Mouse (Mus musculus) embryonic stem cell, embryonic (primary cell): ENCODE data around the gene Slco1a5.
"Not testable (repeated sequence)": the region's sequence is repeated elsewhere in the genome, so short reads cannot be mapped to it uniquely, and the experiment has no call there.

Experiments
- CTCF ChIA-PET, 4 experiments: fragments of 300-600 bp in 2 of 4; fragments of 350-600 bp in 2 of 4; sonication (Branson Sonifier 250); formaldehyde crosslinking; loops; one replicate each; lab custom pipeline; 2022; ENCODE audit warnings: inconsistent platforms in 2 of 4; lab: Charles Lee
- POLR2A ChIA-PET, 4 experiments: fragments of 300-600 bp in 2 of 4; fragments of 350-600 bp in 2 of 4; sonication (Branson Sonifier 250); formaldehyde crosslinking; loops; one replicate each; lab custom pipeline; 2022; ENCODE audit warnings: antibody characterized with exemption in 4 of 4, inconsistent platforms in 1 of 4; lab: Charles Lee

The Slco1a5 gene

GRCm38 (mm10) chr6:142326598-142326997, 3.8 kb upstream of the Slco1a5 start:
- ChIA-PET CTCF (interaction anchor here in 2 of 4 experiments (0.6 to 0.7 kb wide), 2 partner anchors 875 to 887 kb away, joined by 4 to 5 read pairs; no protein-coding TSS in a partner anchor), POLR2A (interaction anchor here in 1 of 4 experiments (1.3 kb wide), 1 partner anchor 19 kb away, joined by 5 read pairs; the partner anchor contains the start of gene Pyroxd1)

DNA sequence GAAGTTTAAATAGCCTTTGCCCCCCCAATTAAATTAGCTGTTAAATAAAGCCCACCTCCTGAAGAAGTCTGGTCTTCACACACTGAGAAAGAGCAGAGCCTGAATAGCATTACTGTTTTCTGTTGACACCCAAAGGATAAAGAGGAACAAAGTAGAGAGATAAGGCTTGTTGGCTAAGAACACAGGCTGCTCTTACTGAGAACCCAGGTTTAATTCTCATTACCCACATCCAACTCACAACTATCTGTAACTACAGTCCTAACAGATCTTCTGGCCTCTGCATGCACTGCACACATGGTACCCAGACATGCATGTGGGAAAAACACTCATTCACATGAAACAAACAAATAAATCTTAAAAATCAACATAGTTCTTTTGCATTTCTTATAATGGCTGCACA, 5.7 kb downstream of the Slco1a5 start:
- POLR2A ChIA-PET = no interaction called here
- CTCF ChIA-PET = no interaction called here

GRCm38 (mm10) chr6:142314285-142314684, 8.5 kb downstream of the Slco1a5 start:
- CTCF ChIA-PET = interaction anchor here in 1 of 4 experiments (0.6 kb wide), 1 partner anchor 29 kb away, joined by 5 read pairs; no protein-coding TSS in a partner anchor
- POLR2A ChIA-PET = no interaction called here

DNA sequence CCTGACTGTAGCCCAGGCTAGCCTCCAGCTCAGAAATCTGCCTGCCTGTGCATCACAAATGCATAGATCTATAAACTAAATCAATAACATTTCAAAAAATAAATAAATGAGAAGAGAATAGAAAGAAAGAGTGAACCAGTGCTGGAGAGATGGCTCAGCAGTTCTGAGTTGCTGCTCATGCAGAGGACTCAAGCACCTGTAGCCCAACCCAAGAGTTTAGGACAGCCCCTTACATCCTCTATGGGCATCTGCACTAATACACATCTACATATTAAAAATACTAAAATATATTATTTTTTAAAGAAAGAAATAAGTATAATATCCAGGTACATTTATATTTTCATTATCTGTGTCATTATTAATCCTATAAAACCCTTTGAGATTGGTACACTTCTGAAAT, 17.7 kb downstream of the Slco1a5 start:
- POLR2A ChIA-PET = no interaction called here
- CTCF ChIA-PET = no interaction called here

- ChIA-PET POLR2A (no interaction called here), CTCF (no interaction called here)
Observed at GRCm38 (mm10) chr6:142298098-142298497, 24.7 kb downstream of the Slco1a5 start, which contains the start of gene Iapp. TSS of gene Iapp (plus strand) at chr6:142298423.

- POLR2A ChIA-PET = no interaction called here
- CTCF ChIA-PET = no interaction called here
Observed at GRCm38 (mm10) chr6:142289413-142290118, 33.2 kb downstream of the Slco1a5 start.

- ChIA-PET CTCF (no interaction called here), POLR2A (no interaction called here)
Observed at GRCm38 (mm10) chr6:142275721-142276442, 46.9 kb downstream of the Slco1a5 start.

DNA sequence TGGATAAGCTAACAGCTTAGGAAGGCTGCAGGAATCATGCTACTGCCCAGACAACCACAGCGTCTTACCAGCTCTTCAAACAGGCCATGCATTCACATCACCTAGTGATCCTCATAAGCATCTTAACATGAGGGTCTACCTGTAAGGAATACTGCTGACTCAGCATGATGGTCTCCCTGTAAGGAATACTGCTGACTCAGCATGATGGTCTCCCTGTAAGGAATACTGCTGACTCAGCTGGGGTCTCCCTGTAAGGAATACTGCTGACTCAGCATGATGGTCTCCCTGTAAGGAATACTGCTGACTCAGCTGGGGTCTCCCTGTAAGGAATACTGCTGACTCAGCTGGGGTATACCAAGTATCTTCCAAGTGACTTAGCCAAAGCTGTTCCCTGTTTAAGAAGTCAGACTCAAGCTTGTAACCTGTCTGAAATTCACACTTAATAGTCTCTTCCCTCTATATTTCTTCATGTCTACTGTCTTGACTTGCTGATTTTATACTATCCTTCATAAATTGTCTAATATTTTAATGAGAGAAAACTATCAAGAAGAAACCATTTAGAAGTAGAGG, 72.0 kb downstream of the Slco1a5 start:
- POLR2A ChIA-PET, CTCF ChIA-PET: not testable (repeated sequence)

- ChIA-PET POLR2A (no interaction called here), CTCF (no interaction called here)
Observed at GRCm38 (mm10) chr6:142245065-142245464, 77.7 kb downstream of the Slco1a5 start.

DNA sequence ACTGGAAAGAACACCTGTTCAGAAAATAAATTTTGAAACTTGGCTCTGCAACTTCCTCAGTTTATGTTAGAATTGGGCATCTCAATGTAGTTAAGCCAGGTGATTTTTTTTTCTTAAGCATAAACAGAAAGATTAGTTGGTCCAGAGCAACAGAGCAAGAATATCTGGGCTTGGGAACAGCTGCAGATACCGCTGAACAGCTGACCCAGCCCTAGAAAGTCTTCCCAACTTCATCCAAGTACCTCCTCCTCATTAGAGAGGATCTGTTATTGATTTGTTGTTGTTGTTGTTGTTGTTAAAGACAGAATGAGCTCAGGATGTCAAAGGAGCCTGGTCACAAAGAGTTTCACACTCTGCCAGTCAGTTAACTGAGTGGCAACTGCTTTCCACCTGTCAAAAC, 83.3 kb downstream of the Slco1a5 start:
- ChIA-PET POLR2A (interaction anchor here in 1 of 4 experiments (0.6 kb wide), 1 partner anchor 17 kb away, joined by 3 read pairs; no protein-coding TSS in a partner anchor), CTCF (no interaction called here)

DNA sequence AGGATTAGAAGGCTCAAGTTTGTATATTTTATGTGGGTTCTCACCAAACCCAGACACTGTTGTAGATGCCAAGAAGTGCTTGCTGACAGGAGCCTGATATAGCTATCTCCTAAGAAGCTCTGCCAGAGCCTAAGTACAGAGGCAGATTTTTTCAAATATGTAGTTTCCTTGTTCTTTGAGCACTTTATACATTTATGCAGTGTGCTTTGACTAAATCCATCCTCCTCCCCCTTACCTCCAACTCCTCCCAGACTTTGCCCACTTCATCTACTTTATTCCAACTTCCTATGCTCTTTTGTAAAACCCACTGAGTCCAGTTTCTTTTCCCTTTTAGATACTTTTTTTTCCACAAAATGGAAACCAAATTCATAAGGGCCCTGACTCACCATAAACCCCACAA, 102.6 kb downstream of the Slco1a5 start:
- ChIA-PET POLR2A (no interaction called here), CTCF (no interaction called here)

- ChIA-PET CTCF (no interaction called here), POLR2A (no interaction called here)
Observed at GRCm38 (mm10) chr6:142211821-142212220, 111.0 kb downstream of the Slco1a5 start.

DNA sequence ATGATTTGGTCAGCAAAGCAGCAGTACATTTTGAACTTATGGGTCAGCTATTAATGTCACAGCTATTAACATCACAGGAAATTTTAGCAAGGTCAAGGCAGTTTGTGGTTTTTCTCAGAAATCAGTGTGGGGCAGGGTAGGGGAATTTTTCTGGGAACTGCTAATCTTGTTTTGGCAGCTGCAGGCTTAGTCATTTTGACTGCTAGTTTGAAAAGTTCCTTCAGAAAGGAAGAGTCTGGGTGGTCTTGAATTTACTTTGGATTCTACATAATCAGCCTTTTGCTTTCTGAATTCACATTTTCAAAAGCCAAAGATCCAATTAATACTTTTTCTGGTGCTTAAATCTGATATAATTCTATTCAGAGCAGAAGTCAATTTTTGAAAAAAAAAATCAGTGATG, 113.0 kb downstream of the Slco1a5 start:
- CTCF ChIA-PET = interaction anchor here in 1 of 4 experiments (0.6 kb wide), 1 partner anchor 134 kb away, joined by 3 read pairs; no protein-coding TSS in a partner anchor
- POLR2A ChIA-PET = no interaction called here

GRCm38 (mm10) chr6:142208421-142208820, 114.4 kb downstream of the Slco1a5 start, which contains the start of gene Slco1a6:
TSS of gene Slco1a6 (minus strand) at chr6:142208521.
- ChIA-PET CTCF (no interaction called here), POLR2A (no interaction called here)

GRCm38 (mm10) chr6:142200524-142200923, 122.3 kb downstream of the Slco1a5 start:
- POLR2A ChIA-PET = no interaction called here
- CTCF ChIA-PET = no interaction called here

DNA sequence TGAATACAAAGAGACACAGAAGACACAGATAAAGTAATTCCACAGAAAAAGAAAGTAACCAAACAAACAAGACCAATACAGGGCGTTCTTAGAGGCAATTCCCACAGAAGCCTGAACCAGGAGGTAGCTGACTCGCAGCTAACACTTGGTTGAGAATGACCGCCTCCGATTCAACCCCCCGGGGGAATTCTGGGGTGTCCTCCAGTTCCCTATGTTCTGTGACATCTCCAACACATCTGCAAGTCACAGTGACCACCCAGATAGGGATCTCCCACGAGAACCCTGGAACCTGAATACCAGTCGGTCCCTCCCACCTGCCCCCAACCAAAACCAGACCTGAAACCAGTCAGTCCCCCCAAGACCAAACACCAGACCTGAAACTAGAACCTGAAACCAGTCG, 128.5 kb downstream of the Slco1a5 start:
- POLR2A ChIA-PET = interaction anchor here in 1 of 4 experiments (0.8 kb wide), 1 partner anchor 20 kb away, joined by 3 read pairs; no protein-coding TSS in a partner anchor

GRCm38 (mm10) chr6:142191962-142192361, 130.8 kb downstream of the Slco1a5 start:
- CTCF ChIA-PET = no interaction called here

More for the DNA sequence above, 128.5 kb downstream of the Slco1a5 start:
- CTCF ChIA-PET = no interaction called here

GRCm38 (mm10) chr6:142187426-142187825, 135.4 kb downstream of the Slco1a5 start:
- ChIA-PET CTCF (no interaction called here), POLR2A (no interaction called here)

More at GRCm38 (mm10) chr6:142191962-142192361, 130.8 kb downstream of the Slco1a5 start:
- POLR2A ChIA-PET = interaction anchor here in 1 of 4 experiments (0.7 kb wide), 1 partner anchor 508 kb away, joined by 3 read pairs; no protein-coding TSS in a partner anchor

GRCm38 (mm10) chr6:142185868-142186415, 136.8 kb downstream of the Slco1a5 start:
- POLR2A ChIA-PET = no interaction called here

More at GRCm38 (mm10) chr6:142185868-142186415, 136.8 kb downstream of the Slco1a5 start:
- CTCF ChIA-PET = interaction anchor here in 1 of 4 experiments (0.6 kb wide), 1 partner anchor 335 kb away, joined by 3 read pairs; no protein-coding TSS in a partner anchor
